ENCODE assay signal across 30 mouse cellular contexts in genomic region chr3:108033156-108033555, GRCm38 (mm10). TPM values are rescaled to one million over a fixed set of nuclear protein-coding genes. Genes with fewer than 3 reads are reported as not detected.
A peak's percentile ranks its signal among the peaks of the same experiment; 100 is the strongest.
DNase-seq lines count a peak whose midpoint lies in the region; ATAC-seq and TF ChIP-seq lines count a peak whose summit lies in the region.
"Had no signal": no experiment of that assay in that cellular context is flagged by ENCODE, and none has a peak within 500 bp of the region (broad histone marks: within the 10 kb centered on the region; RNA-seq: fewer than 3 reads in every experiment).

No protein-coding gene starts in this region.

- H3K27me3 ChIP-seq in heart, embryonic 12.5 days (replicated peaks) = peaks cover 17% of the 10 kb centered on the region
- no peaks in the 10 kb centered on the region for H3K27me3 ChIP-seq in liver, postnatal 0 days (ENCODE audit: insufficient read depth, low read length)
- H3K27me3 ChIP-seq in liver, embryonic 12.5 days (replicated peaks) = no peaks in the 10 kb centered on the region; the same call in 1 of the 2 replicates
- H3K27me3 ChIP-seq: embryonic facial prominence, embryonic 15.5 days; intestine, embryonic 15.5 days; midbrain, embryonic 12.5 days; neural tube, embryonic 15.5 days; Patski; stomach, embryonic 15.5 days had no signal

- intact Hi-C loops in heart, postnatal 10 days (cut with DNase I) = no loop called here

- H3K4me3 ChIP-seq in heart, embryonic 12.5 days = no peak overlapping the region
- H3K4me3 ChIP-seq in liver, postnatal 0 days (ENCODE audit: low read depth, low read length) = no peak overlapping the region
- no peak overlapping the region for H3K4me3 ChIP-seq in liver, embryonic 12.5 days
- H3K4me3 ChIP-seq: embryonic facial prominence, embryonic 15.5 days; heart, embryonic 13.5 days; hindbrain, embryonic 10.5 days; intestine, embryonic 15.5 days; layer of hippocampus, adult 2 months; limb, embryonic 10.5 days; midbrain, embryonic 12.5 days; neural tube, embryonic 15.5 days; stomach, embryonic 15.5 days had no signal

- no peak overlapping the region for H3K4me2 ChIP-seq in heart, embryonic 12.5 days
- no peak overlapping the region for H3K4me2 ChIP-seq in liver, postnatal 0 days (ENCODE audit: low read depth, low read length)
- H3K4me2 ChIP-seq in liver, embryonic 12.5 days = no peak overlapping the region
- H3K4me2 ChIP-seq: embryonic facial prominence, embryonic 15.5 days; heart, embryonic 13.5 days; intestine, embryonic 15.5 days; lung, embryonic 14.5 days; midbrain, embryonic 12.5 days; neural tube, embryonic 15.5 days; stomach, embryonic 15.5 days had no signal

- H3K9me3 ChIP-seq in heart, embryonic 12.5 days (replicated peaks) = no peaks in the 10 kb centered on the region
- no peaks in the 10 kb centered on the region for H3K9me3 ChIP-seq in liver, postnatal 0 days (ENCODE audit: low read length)
- no peaks in the 10 kb centered on the region for H3K9me3 ChIP-seq in liver, embryonic 12.5 days (replicated peaks)
- H3K9me3 ChIP-seq: embryonic facial prominence, embryonic 15.5 days; heart, embryonic 13.5 days; hindbrain, embryonic 10.5 days; intestine, embryonic 15.5 days; limb, embryonic 10.5 days; midbrain, embryonic 12.5 days; neural tube, embryonic 15.5 days; stomach, embryonic 15.5 days had no signal

- WGBS in heart, embryonic 12.5 days = 79% methylated on average over 5 of the region's 5 CpGs
- WGBS in liver, postnatal 0 days (ENCODE audit: insufficient replicate concordance) = 74% methylated on average over 5 of the region's 5 CpGs
- WGBS in liver, embryonic 12.5 days (ENCODE audit: insufficient replicate concordance) = 70% methylated on average over 5 of the region's 5 CpGs

- H3K27ac ChIP-seq in heart, embryonic 12.5 days (ENCODE audit: poor library complexity, severe bottlenecking) = no peak overlapping the region
- no peak overlapping the region for H3K27ac ChIP-seq in liver, postnatal 0 days (ENCODE audit: low read depth)
- H3K27ac ChIP-seq in liver, embryonic 12.5 days = no peak overlapping the region
- H3K27ac ChIP-seq: embryonic facial prominence, embryonic 15.5 days; heart, embryonic 13.5 days; hindbrain, embryonic 10.5 days; intestine, embryonic 15.5 days; layer of hippocampus, adult 2 months; limb, embryonic 10.5 days; midbrain, embryonic 12.5 days; neural tube, embryonic 15.5 days; stomach, embryonic 15.5 days had no signal

- no peak overlapping the region for H3K9ac ChIP-seq in heart, embryonic 12.5 days
- no peak overlapping the region for H3K9ac ChIP-seq in liver, postnatal 0 days (replicated peaks)
- H3K9ac ChIP-seq in liver, embryonic 12.5 days = no peak overlapping the region
- H3K9ac ChIP-seq: embryonic facial prominence, embryonic 15.5 days; heart, embryonic 13.5 days; intestine, embryonic 15.5 days; lung, embryonic 14.5 days; midbrain, embryonic 12.5 days; neural tube, embryonic 15.5 days; stomach, embryonic 15.5 days had no signal

- ATAC-seq in heart, embryonic 12.5 days (ENCODE audit: insufficient number of reproducible peaks, low FRiP score) = no peak
- no peak for ATAC-seq in liver, postnatal 0 days
- no peak for ATAC-seq in liver, embryonic 12.5 days
- ATAC-seq: forebrain, embryonic 14.5 days; hindbrain, embryonic 16.5 days; intestine, embryonic 15.5 days; Patski had no signal

- peak; percentile 57 to 67 for DNase-seq in heart, adult 18-20 months
- DNase-seq in kidney, postnatal 10 days = peak; percentile 53
- no peak for DNase-seq in kidney, adult 8-10 months
- DNase-seq in liver, postnatal 0 days = peak; percentile 10
- peak; percentile 49 to 55 for DNase-seq in heart, postnatal 10 days
- DNase-seq in adrenal gland, adult 18-20 months (ENCODE audit: low spot score in 2 of 2) = no peak
- DNase-seq: adrenal gland, adult 2 months; cerebellum, adult 11 months; cerebellum, adult 9-11 months; gastrocnemius, postnatal 14 days; liver; lung, embryonic 14.5 days; right cerebral cortex, adult 18-20 months; right cerebral cortex, postnatal 4 days; thymus, postnatal 25 days had no signal

- no peaks in the 10 kb centered on the region for H3K36me3 ChIP-seq in heart, embryonic 12.5 days
- no peaks in the 10 kb centered on the region for H3K36me3 ChIP-seq in liver, postnatal 0 days (replicated peaks; ENCODE audit: insufficient read depth, low read length)
- H3K36me3 ChIP-seq in liver, embryonic 12.5 days = no peaks in the 10 kb centered on the region
- H3K36me3 ChIP-seq: embryonic facial prominence, embryonic 15.5 days; heart, embryonic 13.5 days; hindbrain, embryonic 10.5 days; intestine, embryonic 15.5 days; limb, embryonic 10.5 days; midbrain, embryonic 12.5 days; neural tube, embryonic 15.5 days; stomach, embryonic 15.5 days had no signal

- TF ChIP-seq EP300 in liver, postnatal 0 days (IDR thresholded peaks at IDR 0.05; ENCODE audit: low read depth) = no peak

- no peaks in the 10 kb centered on the region for H3K4me1 ChIP-seq in heart, embryonic 12.5 days (replicated peaks)
- peaks cover 9% of the 10 kb centered on the region for H3K4me1 ChIP-seq in liver, postnatal 0 days (ENCODE audit: insufficient read depth)
- no peaks in the 10 kb centered on the region for H3K4me1 ChIP-seq in liver, embryonic 12.5 days
- H3K4me1 ChIP-seq: embryonic facial prominence, embryonic 15.5 days; heart, embryonic 13.5 days; limb, embryonic 10.5 days; midbrain, embryonic 12.5 days; neural tube, embryonic 15.5 days; stomach, embryonic 15.5 days had no signal

- no peak for TF ChIP-seq CTCF in liver, postnatal 0 days (IDR thresholded peaks at IDR 0.05; ENCODE audit: low read depth)

RNA-seq across cellular contexts. Expression of gene Gstm4, which starts 11.5 kb away (rescaled TPM):
- total RNA-seq in heart, adult 18-20 months (2021) = 10 to 100 TPM; 12.8 to 15.6 TPM
- polyA plus RNA-seq in heart, embryonic 12.5 days (2016; fragmentation: Nextera tagmentation; extraction: Ambion mirVana) = 13.4 and 13.8 TPM in 2 replicates
- 12.9 and 13.5 TPM in 2 replicates for polyA plus RNA-seq in liver, postnatal 0 days (2015; fragmentation: Nextera tagmentation; extraction: Ambion mirVana)
- 16.2 and 16.6 TPM in 2 replicates for polyA plus RNA-seq in liver, embryonic 12.5 days (2016; fragmentation: Nextera tagmentation; extraction: Ambion mirVana)
- total RNA-seq in heart, postnatal 10 days (2021) = 10 to 100 TPM; 11.1 to 13.3 TPM
- 10 to 100 TPM; 19.6 to 20.3 TPM for total RNA-seq in adrenal gland, adult 18-20 months (2021)

RNA-seq across cellular contexts. Expression of gene Gstm1, which starts 15.4 kb away (rescaled TPM):
- total RNA-seq in heart, adult 18-20 months (2021) = 100 to 1,000 TPM; 296 to 418 TPM
- 28.2 and 35.6 TPM in 2 replicates for polyA plus RNA-seq in heart, embryonic 12.5 days (2016; fragmentation: Nextera tagmentation; extraction: Ambion mirVana)
- polyA plus RNA-seq in liver, postnatal 0 days (2015; fragmentation: Nextera tagmentation; extraction: Ambion mirVana) = 188 and 211 TPM in 2 replicates
- 228 and 237 TPM in 2 replicates for polyA plus RNA-seq in liver, embryonic 12.5 days (2016; fragmentation: Nextera tagmentation; extraction: Ambion mirVana)
- total RNA-seq in heart, postnatal 10 days (2021) = 10 to 100 TPM; 61.4 to 76.3 TPM
- 100 to 1,000 TPM; 423 to 620 TPM for total RNA-seq in adrenal gland, adult 18-20 months (2021)

RNA-seq across cellular contexts. Expression of gene Gstm2, which starts 46.9 kb away (rescaled TPM):
- 100 to 1,000 TPM; 204 to 244 TPM for total RNA-seq in heart, adult 18-20 months (2021)
- 39.4 and 39.9 TPM in 2 replicates for polyA plus RNA-seq in heart, embryonic 12.5 days (2016; fragmentation: Nextera tagmentation; extraction: Ambion mirVana)
- polyA plus RNA-seq in liver, postnatal 0 days (2015; fragmentation: Nextera tagmentation; extraction: Ambion mirVana) = 11.7 TPM in 2 replicates
- polyA plus RNA-seq in liver, embryonic 12.5 days (2016; fragmentation: Nextera tagmentation; extraction: Ambion mirVana) = 7.6 and 7.8 TPM in 2 replicates
- total RNA-seq in heart, postnatal 10 days (2021) = 10 to 100 TPM; 44.3 to 45.6 TPM
- total RNA-seq in adrenal gland, adult 18-20 months (2021) = 100 to 1,000 TPM; 211 to 280 TPM

RNA-seq across cellular contexts. Expression of gene Ampd2, which starts 53.3 kb away (rescaled TPM):
- total RNA-seq in heart, adult 18-20 months (2021) = 1 to 10 TPM; 4.6 to 5.8 TPM
- 40.0 and 41.6 TPM in 2 replicates for polyA plus RNA-seq in heart, embryonic 12.5 days (2016; fragmentation: Nextera tagmentation; extraction: Ambion mirVana)
- 17.3 and 23.0 TPM in 2 replicates for polyA plus RNA-seq in liver, postnatal 0 days (2015; fragmentation: Nextera tagmentation; extraction: Ambion mirVana)
- polyA plus RNA-seq in liver, embryonic 12.5 days (2016; fragmentation: Nextera tagmentation; extraction: Ambion mirVana) = 77.4 and 80.6 TPM in 2 replicates
- total RNA-seq in heart, postnatal 10 days (2021) = 10 to 100 TPM; 12.2 to 14.7 TPM
- 100 to 1,000 TPM; 130 to 192 TPM for total RNA-seq in adrenal gland, adult 18-20 months (2021)

RNA-seq across cellular contexts. Expression of gene Gnat2, which starts 59.4 kb away (rescaled TPM):
- under 1 TPM in 1 of 2 experiments, not detected in 1; 0.18 TPM for total RNA-seq in heart, adult 18-20 months (2021)
- 0.54 and 0.98 TPM in 2 replicates for polyA plus RNA-seq in heart, embryonic 12.5 days (2016; fragmentation: Nextera tagmentation; extraction: Ambion mirVana)
- 1.6 and 1.7 TPM in 2 replicates for polyA plus RNA-seq in liver, postnatal 0 days (2015; fragmentation: Nextera tagmentation; extraction: Ambion mirVana)
- polyA plus RNA-seq in liver, embryonic 12.5 days (2016; fragmentation: Nextera tagmentation; extraction: Ambion mirVana) = 2.7 and 3.3 TPM in 2 replicates
- total RNA-seq in heart, postnatal 10 days (2021) = under 1 TPM in 1 of 2 experiments, not detected in 1; 0.38 TPM
- 10 to 100 TPM; 11.0 to 18.6 TPM for total RNA-seq in adrenal gland, adult 18-20 months (2021)
- total RNA-seq: layer of hippocampus, adult 2 months; layer of hippocampus, postnatal 25 days had no signal

Comparison
In these comparisons a context has a peak if more than half of its experiments do, and no peak if none do; other contexts are left out.
1. DNase-seq: peak in heart, adult 18-20 months (2 of 2), kidney, postnatal 10 days (single experiment), liver, postnatal 0 days (single experiment) and heart, postnatal 10 days (2 of 2); none in kidney, adult 8-10 months (0 of 2) and adrenal gland, adult 18-20 months (0 of 2).
2. RNA of gene Gstm2, which starts 46.9 kb away (total RNA-seq): 211 to 280 TPM in adrenal gland, adult 18-20 months and 204 to 244 TPM in heart, adult 18-20 months; 44.3 to 45.6 TPM in heart, postnatal 10 days; every median in the first group is over 4 times any median in the second.